Mouse (Mus musculus): ENCODE measurements around the gene Mycn.

Gene Mycn

GRCm38 (mm10) chr12:12941661-12942363 is at the start of gene Mycn:
TSS of gene Mycn (minus strand) at chr12:12941914.
- DNase-seq = peak; percentile 87 to 92

DNA sequence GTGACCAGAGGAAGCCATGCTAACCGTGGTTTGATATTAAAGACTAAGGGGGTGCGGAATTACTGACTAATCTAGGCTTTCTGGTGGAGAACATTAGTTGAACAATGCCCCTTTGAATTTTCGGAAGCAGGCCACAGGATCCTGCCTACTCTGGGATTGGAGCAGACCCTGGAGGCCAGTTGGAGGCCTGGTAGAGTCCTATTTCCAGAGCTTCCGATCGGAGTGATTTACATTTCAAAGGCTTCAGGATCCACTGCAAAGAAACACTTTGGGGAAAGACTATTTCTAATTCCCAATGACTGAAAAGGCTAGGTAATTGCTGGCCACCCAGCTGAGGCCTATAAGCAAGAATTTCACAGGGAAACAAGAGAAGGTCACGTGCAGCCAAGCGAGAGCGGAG is 45.7 kb upstream of the Mycn start:
- peak; percentile 8 to 25 for DNase-seq

GRCm38 (mm10) chr12:12986612-12987206 is 45.0 kb upstream of the Mycn start:
- no peak for DNase-seq

GRCm38 (mm10) chr12:12983032-12983431 is 41.3 kb upstream of the Mycn start:
- DNase-seq = no peak

DNA sequence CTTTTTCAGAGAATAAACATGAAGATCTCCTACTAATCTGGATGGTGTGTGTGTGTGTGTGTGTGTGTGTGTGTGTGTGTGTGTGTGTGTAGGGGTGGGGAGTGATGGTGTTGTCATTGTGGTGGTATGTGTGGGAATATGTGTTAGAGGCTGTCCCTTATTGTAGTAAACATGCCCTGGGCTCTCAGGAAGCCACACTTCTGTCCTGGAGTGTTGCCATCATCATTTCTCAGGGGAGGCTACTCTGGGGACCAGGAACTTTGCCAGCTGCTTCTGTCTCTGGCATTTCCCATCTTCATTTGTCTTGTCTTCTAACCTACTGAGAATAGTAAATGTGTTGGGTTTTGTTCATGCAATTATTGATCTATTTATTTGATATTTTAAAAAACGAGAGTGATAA is 33.7 kb upstream of the Mycn start:
- peak; percentile 36 to 52 for DNase-seq

GRCm38 (mm10) chr12:12972756-12973435 is 31.2 kb upstream of the Mycn start:
- peak; percentile 17 to 30 for DNase-seq

GRCm38 (mm10) chr12:12967946-12968345 is 26.2 kb upstream of the Mycn start:
- no peak for DNase-seq

DNA sequence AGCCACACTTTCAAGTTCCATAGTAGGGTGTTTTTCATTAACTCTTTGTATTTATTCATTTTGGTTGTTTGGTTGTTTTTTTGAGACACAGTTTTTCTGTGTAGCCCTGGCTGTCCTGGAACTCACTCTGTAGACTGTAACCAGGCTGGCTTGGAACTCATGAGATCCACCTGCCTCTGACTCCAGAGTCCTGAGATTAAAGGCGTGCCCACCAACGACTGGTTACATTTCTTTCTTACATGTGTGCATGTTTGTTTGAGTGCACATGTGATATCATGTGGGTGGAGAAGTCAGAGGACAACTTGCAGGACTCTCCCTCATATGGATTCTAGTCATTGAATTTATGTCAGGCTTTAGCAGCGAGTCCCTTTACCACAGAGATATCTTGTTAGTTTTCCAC is 23.1 kb upstream of the Mycn start:
- DNase-seq = no peak

DNA sequence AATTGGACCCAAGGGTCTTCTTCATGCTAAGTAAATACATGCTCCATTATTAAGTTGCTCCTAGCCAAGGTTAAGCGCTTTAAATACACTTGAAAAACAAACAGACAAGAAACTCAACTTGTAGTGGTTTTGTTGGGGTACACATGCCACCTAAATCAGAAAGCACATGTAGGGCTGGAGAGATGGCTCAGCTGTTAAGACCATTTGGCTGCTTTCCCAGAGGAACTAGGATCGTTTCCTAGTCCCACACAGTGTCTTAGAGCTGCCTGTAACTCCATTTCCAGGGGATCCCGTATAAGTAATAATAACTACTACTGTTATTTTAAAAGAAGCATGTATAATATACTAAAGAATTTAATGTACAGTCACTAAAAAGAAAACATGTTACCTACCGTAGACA is 5.9 kb upstream of the Mycn start:
- DNase-seq = no peak

- no peak for DNase-seq
Measured at GRCm38 (mm10) chr12:12943288-12943687, 1.6 kb upstream of the Mycn start.

DNA sequence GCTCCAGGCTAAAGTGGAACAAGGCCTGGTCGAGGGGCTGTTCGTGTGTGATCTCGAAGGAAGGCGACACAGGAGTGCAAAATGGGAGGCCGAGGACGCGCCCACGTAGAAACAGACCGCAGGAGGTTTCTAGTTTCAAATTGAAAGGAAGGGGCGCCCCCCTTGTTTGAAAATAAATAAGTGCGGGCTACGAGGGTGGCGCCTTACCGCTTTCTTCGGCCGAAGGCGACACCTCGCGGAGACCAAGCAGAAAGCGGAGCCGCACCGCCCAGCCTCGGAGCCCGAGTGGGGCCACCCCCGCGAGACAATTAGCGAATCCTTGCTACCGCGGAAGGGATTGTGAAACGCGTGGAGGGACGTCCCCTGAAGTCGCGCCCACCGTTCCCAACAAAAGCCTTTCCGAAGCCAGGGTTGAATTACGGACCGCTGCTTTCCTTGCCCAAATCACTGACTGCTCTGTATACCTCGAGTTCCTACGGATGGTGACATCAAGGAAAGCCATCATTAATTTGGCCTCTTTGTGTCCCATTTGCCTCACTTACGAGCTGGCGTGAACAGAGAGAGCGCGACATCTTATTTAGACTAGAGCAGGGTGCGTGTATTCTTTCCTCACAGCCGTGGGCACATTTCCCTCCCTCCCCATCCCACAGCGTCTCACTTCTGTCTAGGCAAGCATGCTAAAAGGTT is 793 bp upstream of the Mycn start:
- DNase-seq = peak; percentile 90 to 94

DNA sequence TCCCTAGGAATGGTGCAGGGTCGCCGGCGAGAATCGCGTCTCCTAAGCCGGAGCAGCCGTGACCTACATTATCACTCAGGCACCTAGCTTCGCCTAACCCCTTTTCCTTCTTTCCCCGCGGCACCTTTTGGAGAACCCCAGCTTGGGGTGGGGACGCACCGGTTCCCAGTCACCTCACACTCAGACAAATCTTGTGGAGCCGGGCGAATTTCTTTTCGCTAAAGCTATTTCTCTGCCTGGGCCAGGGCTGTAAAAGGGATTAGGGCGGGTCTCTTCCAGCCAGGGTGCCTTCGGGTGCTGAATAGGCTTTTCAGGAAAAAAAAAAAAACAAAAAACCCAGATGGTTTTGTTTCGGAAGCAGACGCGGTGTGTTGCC is 597 bp downstream of the Mycn start:
- DNase-seq = no peak

- DNase-seq = peak; percentile 61 to 75
Measured at GRCm38 (mm10) chr12:12940466-12941128, 1.1 kb downstream of the Mycn start.

- peak; percentile 54 to 69 for DNase-seq
Measured at GRCm38 (mm10) chr12:12939581-12940465, 1.9 kb downstream of the Mycn start.

DNA sequence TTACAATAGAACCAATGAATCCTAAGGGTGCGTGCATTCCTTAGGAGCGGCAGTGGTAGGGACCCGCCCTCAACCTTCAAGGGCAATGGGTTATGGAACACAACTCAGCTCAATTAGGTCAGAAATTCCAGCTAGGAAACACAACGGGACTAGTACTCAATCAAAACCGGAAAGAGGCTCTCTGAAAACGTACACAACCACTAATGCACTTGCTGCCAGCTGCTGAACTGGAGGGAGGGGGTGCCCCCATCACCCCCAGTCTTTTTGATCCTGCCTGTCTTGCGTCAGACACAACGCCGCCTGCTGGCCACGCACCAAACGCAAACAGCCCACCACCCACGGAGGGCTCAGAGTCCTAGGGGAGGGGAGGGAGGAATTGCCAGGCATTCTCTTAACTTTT is 2.9 kb downstream of the Mycn start:
- peak; percentile 84 to 89 for DNase-seq

GRCm38 (mm10) chr12:12938361-12938760 is 3.4 kb downstream of the Mycn start:
- DNase-seq = peak; percentile 56 to 72

- DNase-seq = peak in 1 of 2 experiments; percentile 35
Measured at GRCm38 (mm10) chr12:12937746-12938145, 4.0 kb downstream of the Mycn start.

DNA sequence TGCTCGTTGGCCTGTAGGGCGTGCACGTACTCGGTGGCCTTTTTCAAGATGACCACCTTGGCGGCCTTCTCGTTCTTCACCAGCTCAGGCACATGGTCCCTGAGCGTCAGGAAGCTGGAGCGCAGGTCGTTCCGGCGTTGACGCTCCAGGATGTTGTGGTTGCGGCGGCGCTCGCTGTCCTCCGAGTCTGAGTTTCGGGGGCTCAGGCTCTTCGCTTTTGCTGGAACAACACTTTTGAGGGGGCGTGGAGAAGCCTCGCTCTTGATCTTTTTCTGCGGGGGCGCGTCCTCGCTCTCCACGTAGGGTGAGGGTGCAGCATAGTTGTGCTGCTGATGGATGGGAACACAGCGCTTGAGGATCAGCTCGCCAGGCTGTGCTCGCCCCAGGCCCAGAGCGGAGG is 4.6 kb downstream of the Mycn start:
- DNase-seq = peak; percentile 35 to 53

GRCm38 (mm10) chr12:12932238-12932637 is 9.5 kb downstream of the Mycn start:
- peak in 1 of 2 experiments; percentile 16 for DNase-seq

DNA sequence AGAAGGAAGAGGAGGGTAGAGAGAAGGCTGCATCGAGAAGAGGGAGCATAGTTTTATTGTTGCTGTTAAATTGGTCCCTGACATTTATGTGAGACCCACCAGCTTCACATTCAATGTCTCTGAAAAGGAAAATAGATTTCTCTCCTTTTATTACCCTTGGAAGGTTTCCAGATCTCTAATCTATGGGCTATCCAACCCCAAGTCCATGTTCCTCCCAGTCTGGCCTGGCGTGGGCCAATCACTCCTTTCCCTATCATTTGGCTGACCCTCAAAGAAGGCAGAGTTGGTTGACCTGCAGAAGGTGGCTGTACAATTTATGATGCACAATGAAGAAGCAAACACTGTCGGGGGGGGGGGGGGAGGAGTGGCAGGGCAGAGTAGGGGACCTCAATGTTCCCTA is 13.5 kb downstream of the Mycn start:
- peak in 1 of 2 experiments; percentile 31 for DNase-seq

- DNase-seq = no peak
Measured at GRCm38 (mm10) chr12:12926975-12927527, 14.7 kb downstream of the Mycn start.

Data from kidney, postnatal 4 days (tissue).